Mouse (Mus musculus): ENCODE measurements at regions not wholly inside any gene's neighbourhood (a gene's known extent, or its start where the extent isn't known, plus 50 kb on each side); places are given as distances from the start of the nearest gene placed in this dataset.

GRCm38 (mm10) chr12:68683176-68683575 is 475.8 kb downstream of the Rps29 start:
- Histone ChIP-seq H3K4me1 (ENCODE audit: control insufficient read depth, insufficient read depth, low read length) (peaks cover 2% of the 10 kb centered on the region; the same call in 1 of the 2 replicates), H3K27ac (ENCODE audit: low read length) (no peak overlapping the region), H3K9ac (ENCODE audit: low read length) (no peak overlapping the region), H3K4me2 (ENCODE audit: low read depth, low read length) (no peak overlapping the region), H3K9me3 (replicated peaks; ENCODE audit: control insufficient read depth, low read length) (no peaks in the 10 kb centered on the region), H3K27me3 (ENCODE audit: control insufficient read depth, insufficient read depth, low read length) (no peaks in the 10 kb centered on the region), H3K36me3 (ENCODE audit: control insufficient read depth, insufficient read depth) (no peaks in the 10 kb centered on the region), H3K4me3 (ENCODE audit: low read length) (no peak overlapping the region)
- WGBS, result 62% methylated on average over 4 of the region's 4 CpGs
- no peak for ATAC-seq (replicated peaks; ENCODE audit: extremely low read depth, insufficient read depth, low FRiP score)

- H3K27ac ChIP-seq (ENCODE audit: low read length), result 0 out of 2 replicates have a peak overlapping the region, but pooled peaks have one; percentile 9
- 40% methylated on average over 3 of the region's 3 CpGs for WGBS
- ATAC-seq (replicated peaks; ENCODE audit: extremely low read depth, insufficient read depth, low FRiP score), result 0 out of 2 replicates have a peak, but pooled peaks have one; percentile 41
Measured at GRCm38 (mm10) chr12:68680668-68681067, 478.3 kb downstream of the Rps29 start.

GRCm38 (mm10) chr12:68676096-68676775 is 482.8 kb downstream of the Rps29 start:
- no peak for ATAC-seq (replicated peaks; ENCODE audit: extremely low read depth, insufficient read depth, low FRiP score)
- Histone ChIP-seq H3K4me1 (ENCODE audit: control insufficient read depth, insufficient read depth, low read length) (peaks cover 2% of the 10 kb centered on the region; the same call in 1 of the 2 replicates), H3K4me2 (ENCODE audit: low read depth, low read length) (no peak overlapping the region), H3K27ac (ENCODE audit: low read length) (no peak overlapping the region), H3K9ac (ENCODE audit: low read length) (no peak overlapping the region), H3K36me3 (ENCODE audit: control insufficient read depth, insufficient read depth) (no peaks in the 10 kb centered on the region), H3K4me3 (ENCODE audit: low read length) (no peak overlapping the region), H3K27me3 (ENCODE audit: control insufficient read depth, insufficient read depth, low read length) (no peaks in the 10 kb centered on the region), H3K9me3 (replicated peaks; ENCODE audit: control insufficient read depth, low read length) (no peaks in the 10 kb centered on the region)
- 83% methylated on average over 16 of the region's 16 CpGs for WGBS

More at GRCm38 (mm10) chr12:68680668-68681067, 478.3 kb downstream of the Rps29 start:
- no peak overlapping the region for H3K4me2 ChIP-seq (ENCODE audit: low read depth, low read length)
- no peaks in the 10 kb centered on the region for H3K9me3 ChIP-seq (replicated peaks; ENCODE audit: control insufficient read depth, low read length)
- H3K4me1 ChIP-seq (ENCODE audit: control insufficient read depth, insufficient read depth, low read length), result peaks cover 2% of the 10 kb centered on the region; the same call in 1 of the 2 replicates
- no peak overlapping the region for H3K9ac ChIP-seq (ENCODE audit: low read length)
- H3K27me3 ChIP-seq (ENCODE audit: control insufficient read depth, insufficient read depth, low read length), result no peaks in the 10 kb centered on the region
- H3K4me3 ChIP-seq (ENCODE audit: low read length), result no peak overlapping the region
- H3K36me3 ChIP-seq (ENCODE audit: control insufficient read depth, insufficient read depth), result no peaks in the 10 kb centered on the region

- no peaks in the 10 kb centered on the region for H3K4me1 ChIP-seq (ENCODE audit: control insufficient read depth, insufficient read depth, low read length)
- WGBS, result 60% methylated on average over 3 of the region's 3 CpGs
- no peak overlapping the region for H3K4me2 ChIP-seq (ENCODE audit: low read depth, low read length)
- no peak overlapping the region for H3K27ac ChIP-seq (ENCODE audit: low read length)
- no peak overlapping the region for H3K9ac ChIP-seq (ENCODE audit: low read length)
- H3K9me3 ChIP-seq (replicated peaks; ENCODE audit: control insufficient read depth, low read length), result no peaks in the 10 kb centered on the region
- no peak for ATAC-seq (replicated peaks; ENCODE audit: extremely low read depth, insufficient read depth, low FRiP score)
- no peaks in the 10 kb centered on the region for H3K36me3 ChIP-seq (ENCODE audit: control insufficient read depth, insufficient read depth)
- no peaks in the 10 kb centered on the region for H3K27me3 ChIP-seq (ENCODE audit: control insufficient read depth, insufficient read depth, low read length)
- H3K4me3 ChIP-seq (ENCODE audit: low read length), result no peak overlapping the region
Measured at GRCm38 (mm10) chr12:68672011-68672410, 487.0 kb downstream of the Rps29 start.

- no peak overlapping the region for H3K4me3 ChIP-seq (ENCODE audit: low read length)
- no peaks in the 10 kb centered on the region for H3K36me3 ChIP-seq (ENCODE audit: control insufficient read depth, insufficient read depth)
- H3K27ac ChIP-seq (ENCODE audit: low read length), result no peak overlapping the region
- no peak for ATAC-seq (replicated peaks; ENCODE audit: extremely low read depth, insufficient read depth, low FRiP score)
- no peaks in the 10 kb centered on the region for H3K4me1 ChIP-seq (ENCODE audit: control insufficient read depth, insufficient read depth, low read length)
- H3K27me3 ChIP-seq (ENCODE audit: control insufficient read depth, insufficient read depth, low read length), result no peaks in the 10 kb centered on the region
- H3K9ac ChIP-seq (ENCODE audit: low read length), result no peak overlapping the region
- no peaks in the 10 kb centered on the region for H3K9me3 ChIP-seq (replicated peaks; ENCODE audit: control insufficient read depth, low read length)
- whole genome bisulfite sequencing, result 83% methylated on average over 1 of the region's 1 CpGs
- H3K4me2 ChIP-seq (ENCODE audit: low read depth, low read length), result no peak overlapping the region
Measured at GRCm38 (mm10) chr12:68645901-68646585, 512.9 kb downstream of the Rps29 start.

GRCm38 (mm10) chr12:68643671-68644070 is 515.3 kb downstream of the Rps29 start:
- Histone ChIP-seq H3K36me3 (ENCODE audit: control insufficient read depth, insufficient read depth) (no peaks in the 10 kb centered on the region), H3K4me1 (ENCODE audit: control insufficient read depth, insufficient read depth, low read length) (no peaks in the 10 kb centered on the region), H3K4me3 (ENCODE audit: low read length) (no peak overlapping the region), H3K27ac (ENCODE audit: low read length) (no peak overlapping the region), H3K27me3 (ENCODE audit: control insufficient read depth, insufficient read depth, low read length) (no peaks in the 10 kb centered on the region), H3K9ac (ENCODE audit: low read length) (no peak overlapping the region), H3K9me3 (replicated peaks; ENCODE audit: control insufficient read depth, low read length) (no peaks in the 10 kb centered on the region), H3K4me2 (ENCODE audit: low read depth, low read length) (no peak overlapping the region)
- no peak for ATAC-seq (replicated peaks; ENCODE audit: extremely low read depth, insufficient read depth, low FRiP score)
- 74% methylated on average over 4 of the region's 4 CpGs for WGBS

- Histone ChIP-seq H3K9ac (ENCODE audit: low read length) (no peak overlapping the region), H3K9me3 (replicated peaks; ENCODE audit: control insufficient read depth, low read length) (no peaks in the 10 kb centered on the region), H3K4me1 (ENCODE audit: control insufficient read depth, insufficient read depth, low read length) (no peaks in the 10 kb centered on the region), H3K27me3 (ENCODE audit: control insufficient read depth, insufficient read depth, low read length) (no peaks in the 10 kb centered on the region), H3K4me3 (ENCODE audit: low read length) (no peak overlapping the region), H3K36me3 (ENCODE audit: control insufficient read depth, insufficient read depth) (no peaks in the 10 kb centered on the region), H3K4me2 (ENCODE audit: low read depth, low read length) (no peak overlapping the region), H3K27ac (ENCODE audit: low read length) (no peak overlapping the region)
- 94% methylated on average over 3 of the region's 3 CpGs for WGBS
- no peak for ATAC-seq (replicated peaks; ENCODE audit: extremely low read depth, insufficient read depth, low FRiP score)
Measured at GRCm38 (mm10) chr12:68632441-68632840, 526.5 kb downstream of the Rps29 start.

- Histone ChIP-seq H3K4me2 (ENCODE audit: low read depth, low read length) (no peak overlapping the region), H3K4me1 (ENCODE audit: control insufficient read depth, insufficient read depth, low read length) (no peaks in the 10 kb centered on the region), H3K4me3 (ENCODE audit: low read length) (no peak overlapping the region), H3K27me3 (ENCODE audit: control insufficient read depth, insufficient read depth, low read length) (no peaks in the 10 kb centered on the region), H3K36me3 (ENCODE audit: control insufficient read depth, insufficient read depth) (no peaks in the 10 kb centered on the region), H3K9ac (ENCODE audit: low read length) (no peak overlapping the region), H3K9me3 (replicated peaks; ENCODE audit: control insufficient read depth, low read length) (no peaks in the 10 kb centered on the region), H3K27ac (ENCODE audit: low read length) (no peak overlapping the region)
- WGBS, result 71% methylated on average over 2 of the region's 2 CpGs
- ATAC-seq (replicated peaks; ENCODE audit: extremely low read depth, insufficient read depth, low FRiP score), result no peak
Measured at GRCm38 (mm10) chr12:68618337-68618736, 540.6 kb downstream of the Rps29 start.

- no peaks in the 10 kb centered on the region for H3K4me1 ChIP-seq (ENCODE audit: control insufficient read depth, insufficient read depth, low read length)
- WGBS, result 80% methylated on average over 10 of the region's 10 CpGs
- no peaks in the 10 kb centered on the region for H3K36me3 ChIP-seq (ENCODE audit: control insufficient read depth, insufficient read depth)
- H3K9ac ChIP-seq (ENCODE audit: low read length), result no peak overlapping the region
- no peak overlapping the region for H3K4me2 ChIP-seq (ENCODE audit: low read depth, low read length)
- no peaks in the 10 kb centered on the region for H3K9me3 ChIP-seq (replicated peaks; ENCODE audit: control insufficient read depth, low read length)
- no peak overlapping the region for H3K4me3 ChIP-seq (ENCODE audit: low read length)
- H3K27me3 ChIP-seq (ENCODE audit: control insufficient read depth, insufficient read depth, low read length), result no peaks in the 10 kb centered on the region
- H3K27ac ChIP-seq (ENCODE audit: low read length), result no peak overlapping the region
- ATAC-seq (replicated peaks; ENCODE audit: extremely low read depth, insufficient read depth, low FRiP score), result no peak
Measured at GRCm38 (mm10) chr12:68605417-68606000, 553.5 kb downstream of the Rps29 start.
